Mouse (Mus musculus) urinary bladder, postnatal 25 days (tissue): ENCODE measurements at regions not wholly inside any gene's neighbourhood (a gene's known extent, or its start where the extent isn't known, plus 50 kb on each side); places are given as distances from the start of the nearest gene placed in this dataset.
A peak's percentile ranks its signal among the peaks of the same experiment; 100 is the strongest.

Experiments used
- DNase-seq: peaks from one replicate; pipeline ENCODE4 v3.0.0; 2022; ENCODE audit warnings: low spot score

DNA sequence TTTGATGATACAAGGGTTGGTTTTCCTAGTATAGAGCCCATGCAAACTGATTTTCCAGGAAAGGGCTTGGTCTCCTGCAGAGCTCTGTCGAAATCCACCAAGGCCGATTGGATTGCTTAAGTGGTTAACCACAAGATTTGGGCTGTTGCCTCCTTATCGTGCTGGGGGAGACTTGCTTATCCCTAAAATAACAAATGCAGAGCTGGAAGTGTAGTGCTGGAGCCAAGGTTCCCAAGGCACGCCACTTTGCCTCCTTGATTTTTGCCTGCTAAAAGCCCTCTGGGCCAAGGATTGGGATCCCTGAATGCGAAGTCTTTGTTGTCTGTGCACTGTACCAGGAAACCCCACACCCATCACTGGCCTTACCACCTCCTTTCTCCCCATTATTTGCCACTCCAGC lies 52.8 kb upstream of the Tmem178 start:
- DNase-seq: no peak

DNA sequence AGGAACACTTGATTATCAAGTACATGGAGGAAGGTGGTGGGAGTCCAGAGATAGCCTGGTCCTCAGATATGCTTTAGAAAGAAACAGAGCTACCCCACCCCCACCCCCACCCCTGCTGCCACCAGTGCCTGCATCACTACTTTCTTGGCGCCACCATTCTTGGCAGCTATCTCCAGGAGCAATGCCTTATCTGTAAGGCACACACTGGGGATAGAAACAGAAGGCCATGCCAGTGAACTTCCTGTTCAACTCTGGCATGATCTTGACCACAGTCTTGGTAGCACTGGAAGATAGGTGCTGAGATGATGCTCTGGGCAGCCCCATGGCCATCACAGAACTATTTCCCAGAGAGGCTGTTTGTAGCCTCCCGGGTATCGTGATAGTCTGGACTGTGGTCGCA lies 55.3 kb upstream of the Tmem178 start:
- no peak for DNase-seq

DNA sequence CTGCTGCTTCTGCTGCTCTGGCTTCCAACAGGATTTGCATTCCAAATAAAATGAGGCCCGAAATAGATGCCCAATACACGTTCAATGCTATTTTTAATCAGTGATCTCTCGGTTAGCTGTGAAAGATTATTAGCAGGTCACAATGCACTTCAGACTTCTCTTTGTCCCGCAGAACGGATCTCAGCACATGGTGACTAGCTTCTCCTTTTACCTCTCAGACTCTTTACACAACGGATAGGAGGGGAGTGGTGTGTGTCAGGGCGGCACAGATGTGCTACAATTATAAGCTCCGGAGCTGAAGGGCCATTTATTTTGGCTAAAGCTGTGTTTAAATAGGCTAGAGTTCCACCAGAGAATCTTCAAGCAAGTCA lies 56.7 kb upstream of the Tmem178 start:
- no peak for DNase-seq

DNA sequence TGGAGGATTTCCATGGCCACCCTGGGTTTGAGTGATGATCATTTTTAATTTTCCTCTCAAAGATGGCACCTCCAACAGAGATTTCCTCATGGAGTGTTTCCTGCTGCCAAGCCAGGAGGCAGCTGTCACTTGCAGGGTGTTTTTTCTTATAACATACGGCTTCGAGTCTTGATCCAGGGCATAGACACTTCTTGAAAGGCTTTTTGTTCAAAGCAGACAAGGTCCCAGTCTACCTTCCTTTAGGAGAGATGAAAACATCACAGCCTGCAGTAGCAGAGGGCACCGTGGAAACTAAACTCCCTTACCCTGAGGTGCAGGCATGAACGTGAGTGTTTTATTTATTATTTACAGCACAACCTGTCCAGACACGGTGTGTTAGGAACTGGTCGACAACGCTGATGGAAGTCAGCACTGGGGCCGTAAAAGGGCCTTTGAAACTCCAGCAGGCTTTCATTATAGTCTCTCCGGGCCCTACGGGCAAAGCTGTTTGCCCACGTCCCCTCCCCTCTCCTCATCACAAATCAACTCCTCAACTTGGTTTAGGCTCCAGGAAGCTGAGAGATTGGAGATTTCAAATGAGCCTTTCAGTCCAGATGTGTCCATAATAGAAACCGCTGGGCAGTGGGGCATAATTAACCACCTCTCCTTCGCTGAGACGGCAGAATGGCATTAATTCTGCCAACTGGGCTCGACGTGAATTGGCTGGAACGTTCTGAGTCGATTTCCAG lies 57.2 kb upstream of the Tmem178 start:
- DNase-seq: no peak

DNA sequence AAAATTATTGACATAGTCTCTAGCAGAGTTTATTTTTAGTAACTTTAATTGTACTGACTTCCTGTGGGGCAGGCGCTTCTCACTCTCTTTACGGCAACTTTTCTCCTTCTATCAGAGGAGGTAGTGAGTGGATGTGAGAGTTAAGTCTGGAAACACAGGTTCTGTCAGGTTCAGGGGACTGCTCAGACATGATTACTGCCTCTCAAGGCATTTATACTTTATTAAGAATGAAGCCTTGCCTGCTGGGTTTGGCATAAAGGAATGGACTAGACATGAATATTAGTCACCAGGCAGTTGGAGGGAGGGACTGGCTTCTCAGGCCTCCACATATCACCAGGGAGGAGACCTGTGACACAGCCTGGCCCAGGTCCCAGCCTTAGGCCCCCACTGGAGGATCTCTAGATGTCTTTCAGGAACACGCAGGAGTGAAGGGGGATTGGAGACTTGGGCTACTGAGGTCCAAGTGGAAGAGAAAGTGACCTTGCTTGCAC lies 58.2 kb upstream of the Tmem178 start:
- peak; percentile 17 for DNase-seq

DNA sequence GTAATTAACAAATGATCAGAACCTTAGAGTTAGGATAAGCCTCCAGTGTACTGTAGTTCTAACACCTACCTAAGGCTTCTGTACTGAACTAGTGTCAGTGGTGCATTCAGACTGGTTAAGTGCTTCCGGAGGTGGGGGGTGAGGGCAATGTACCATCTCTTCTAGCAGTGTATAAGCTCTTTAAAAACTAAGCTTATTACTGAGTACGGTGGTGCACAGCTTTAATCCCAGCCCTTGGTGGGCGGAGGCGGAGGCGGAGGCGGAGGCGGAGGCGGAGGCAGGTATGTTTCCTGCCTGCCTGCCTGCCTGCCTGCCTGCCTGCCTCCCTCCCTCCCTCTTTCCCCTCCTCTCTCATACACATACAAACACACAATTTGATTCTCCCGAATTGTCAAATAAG lies 58.7 kb upstream of the Tmem178 start:
- DNase-seq: no peak

DNA sequence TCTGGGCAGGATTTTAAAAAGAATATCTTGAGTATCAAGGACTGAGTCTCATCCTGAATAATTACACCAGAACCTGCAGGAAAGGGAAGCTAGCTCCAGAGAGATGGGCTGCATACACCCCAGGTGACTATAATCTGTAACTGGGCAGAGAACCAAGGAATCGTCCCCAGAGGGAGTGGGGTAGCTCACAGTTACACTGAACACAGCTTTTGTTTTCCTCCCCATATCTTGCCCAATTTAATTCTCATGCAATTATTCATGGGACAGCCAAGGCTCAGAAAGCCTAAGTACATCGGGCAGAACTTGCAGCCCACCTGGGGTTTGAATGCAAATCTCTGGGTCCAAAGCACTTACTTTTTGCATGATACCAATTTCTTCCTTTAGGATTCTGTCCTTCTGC lies 59.5 kb upstream of the Tmem178 start:
- DNase-seq: no peak

DNA sequence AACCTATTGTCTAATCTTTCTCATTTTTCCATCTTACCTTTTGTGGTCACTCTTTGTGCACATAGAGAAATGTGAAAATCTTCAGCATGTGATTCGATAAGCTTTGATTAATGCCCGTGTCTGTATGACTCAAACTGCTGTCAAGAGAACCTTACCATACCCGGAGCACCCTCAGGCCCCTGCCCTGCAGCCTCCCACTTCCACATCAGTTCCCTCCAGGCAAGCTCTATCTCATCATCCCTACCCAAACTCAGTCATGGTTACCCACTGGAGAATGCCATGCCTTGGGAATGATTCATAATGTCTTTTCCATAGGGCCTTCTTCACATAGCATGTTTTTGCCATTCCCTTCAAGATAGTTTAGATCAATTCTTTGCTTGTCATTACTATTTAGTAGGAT lies 62.0 kb upstream of the Tmem178 start:
- no peak for DNase-seq

DNA sequence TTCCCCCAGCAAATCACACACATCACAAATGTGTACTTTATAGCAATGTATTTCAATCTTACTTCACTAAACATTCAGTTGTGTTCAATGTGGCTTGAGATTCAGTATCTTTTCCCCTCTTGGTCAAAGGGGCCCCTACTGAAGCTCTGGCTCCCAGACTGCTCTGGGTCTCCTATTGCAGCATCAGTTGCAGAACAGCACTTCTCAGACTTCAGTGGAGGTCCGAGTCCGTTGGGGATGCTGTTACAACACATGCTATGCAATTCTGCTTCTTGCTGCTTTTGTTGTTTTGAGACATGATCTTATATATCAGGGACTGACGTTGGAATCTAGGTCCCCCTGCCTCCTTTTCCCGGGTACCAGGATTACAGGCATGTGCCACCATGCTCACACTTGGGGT lies 64.1 kb upstream of the Tmem178 start:
- DNase-seq: no peak

DNA sequence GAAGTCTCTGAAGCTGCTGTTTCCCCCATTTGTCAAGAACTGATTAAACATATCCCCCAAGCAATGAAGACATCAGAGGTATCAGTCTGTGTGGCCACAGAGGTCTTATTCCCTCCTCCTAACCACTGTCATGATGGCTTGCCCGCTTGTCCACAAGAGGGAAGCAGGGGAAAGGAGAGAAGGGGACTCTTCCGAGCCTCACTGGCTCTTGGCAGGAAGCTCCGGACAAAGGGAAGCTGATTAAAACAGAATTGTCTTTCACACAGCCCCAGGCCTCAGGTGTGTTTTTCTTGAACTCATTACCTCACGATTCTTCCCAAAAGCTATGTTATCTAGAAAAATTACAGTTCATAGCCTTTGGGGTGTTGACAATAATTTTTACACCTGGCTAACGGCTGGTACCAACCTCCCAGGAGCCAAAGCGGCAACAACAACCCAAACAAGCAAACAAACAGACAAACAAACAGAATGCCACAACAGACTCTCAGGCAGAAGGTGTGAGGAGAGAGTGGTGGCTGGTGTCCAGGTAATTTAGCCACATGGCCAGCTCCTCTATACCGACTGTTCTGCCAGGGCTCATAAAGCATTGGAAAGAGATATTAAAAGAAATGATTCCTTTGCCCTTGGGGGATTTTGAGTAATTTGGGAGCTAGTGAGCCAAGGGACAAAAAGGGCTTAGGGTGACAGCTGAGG lies 68.9 kb upstream of the Tmem178 start:
- DNase-seq: no peak

DNA sequence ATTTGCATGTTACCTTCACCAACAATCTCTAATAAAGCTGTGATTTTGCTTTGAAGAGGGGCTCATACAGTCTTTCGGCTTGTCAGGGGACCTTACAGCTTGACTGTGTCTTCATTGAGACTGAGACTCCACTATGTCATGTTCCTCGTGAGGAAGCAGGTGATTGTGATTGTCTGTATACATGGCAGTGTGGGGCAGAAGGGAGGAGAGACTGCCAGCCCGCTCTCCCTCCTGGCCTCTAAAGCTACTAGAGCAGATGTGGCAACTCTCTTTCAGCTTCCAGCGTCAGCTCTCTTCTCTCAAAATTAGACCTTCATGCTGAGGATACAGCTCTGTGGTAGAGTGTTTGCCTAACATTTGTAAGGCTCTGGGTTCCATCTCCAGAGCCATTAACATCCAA lies 73.5 kb upstream of the Tmem178 start:
- DNase-seq: no peak

DNA sequence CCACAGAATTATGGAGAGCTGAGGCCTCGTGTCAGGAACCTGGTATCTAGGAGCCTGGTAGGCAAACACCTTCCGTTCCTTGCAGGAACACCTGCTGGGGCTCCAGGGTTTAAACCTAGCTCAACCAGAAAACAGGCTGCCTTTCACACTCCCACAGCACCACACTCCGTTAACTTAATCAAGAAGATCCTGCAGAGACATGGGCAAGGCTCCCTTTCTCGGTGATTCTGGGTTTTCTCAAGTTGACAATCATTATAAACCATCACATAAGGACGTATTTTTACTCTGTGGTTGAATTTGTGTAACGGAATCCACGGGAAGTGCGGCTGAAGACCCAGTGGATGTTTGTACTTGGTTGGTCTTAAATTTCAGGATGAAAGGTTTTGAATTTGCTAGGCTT lies 82.1 kb upstream of the Tmem178 start:
- DNase-seq: no peak

DNA sequence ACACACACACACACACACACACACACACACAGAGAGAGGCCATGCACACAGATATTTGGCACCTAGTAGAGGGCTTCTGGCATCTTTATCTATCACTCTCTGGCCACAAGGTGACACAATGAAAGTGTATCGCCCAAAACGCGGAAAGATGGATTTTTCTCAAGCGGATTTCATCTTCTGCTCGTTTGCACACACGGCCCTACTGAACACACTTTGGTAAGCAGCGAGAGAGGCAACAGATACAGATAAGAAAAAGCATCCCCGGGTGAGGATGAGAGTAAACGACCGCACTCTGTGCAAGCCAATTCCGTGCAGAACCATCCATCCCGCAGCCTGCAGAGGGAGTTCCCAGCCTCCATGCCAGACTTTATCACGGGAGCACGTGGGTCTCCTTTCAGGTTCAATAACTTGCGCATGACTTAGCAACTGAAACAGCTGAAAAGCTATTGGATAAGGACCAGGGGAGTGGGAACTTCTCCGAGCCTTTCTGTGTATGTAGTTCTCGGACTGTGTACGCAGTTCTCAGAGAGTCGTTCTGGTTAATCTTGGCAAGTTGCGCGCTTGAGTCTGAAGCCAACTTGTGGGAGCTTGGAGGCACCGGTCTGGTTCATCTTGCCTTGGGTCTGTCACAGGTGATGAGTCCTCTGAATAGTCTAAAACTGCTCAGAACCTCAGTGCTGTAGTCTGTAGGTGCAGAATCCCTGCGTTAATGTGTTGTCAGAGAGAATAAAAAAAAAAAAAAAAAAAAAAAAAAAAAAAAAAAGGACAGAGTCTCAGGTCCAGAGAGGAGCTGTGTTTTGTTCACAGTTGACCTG lies 97.2 kb upstream of the Tmem178 start:
- no peak for DNase-seq

DNA sequence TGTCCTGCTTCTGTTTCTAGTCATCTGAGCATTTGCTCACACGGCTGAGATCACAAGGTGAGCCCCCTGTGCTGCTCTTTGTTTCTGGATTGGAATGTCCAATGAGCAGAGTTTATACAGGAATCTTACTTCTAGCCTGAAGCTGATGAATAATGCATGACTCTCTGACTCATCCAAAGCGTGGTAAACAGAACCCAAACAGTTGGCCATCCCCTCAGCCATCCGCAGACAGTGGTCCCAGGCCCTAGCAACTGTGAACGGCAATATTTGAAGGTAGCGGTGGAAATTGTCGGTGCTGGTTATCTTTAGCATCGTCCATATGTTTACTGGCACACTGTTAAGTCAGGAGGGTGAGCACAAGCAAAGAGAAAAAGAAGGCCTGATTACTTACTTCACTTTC lies 99.1 kb upstream of the Tmem178 start:
- DNase-seq: no peak

DNA sequence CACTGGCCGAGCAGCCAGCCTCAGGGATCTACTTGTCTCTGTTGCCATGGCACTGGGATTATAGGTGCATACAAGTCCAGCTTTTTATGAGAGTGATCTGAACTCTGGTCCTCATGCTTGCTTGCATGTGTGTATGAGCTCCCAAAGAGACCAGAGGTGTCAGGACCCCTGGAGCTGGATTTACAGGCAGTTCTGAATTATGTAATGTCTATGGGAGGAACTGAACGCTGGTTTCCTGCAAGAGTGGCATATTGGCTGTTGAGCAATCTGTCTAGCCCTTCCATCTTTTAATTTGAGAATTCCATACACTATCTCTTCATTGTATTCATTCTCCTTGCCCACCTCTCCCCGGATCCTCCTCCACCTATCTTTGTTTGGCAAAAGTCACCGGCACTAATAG lies 102.5 kb upstream of the Tmem178 start:
- DNase-seq: no peak

DNA sequence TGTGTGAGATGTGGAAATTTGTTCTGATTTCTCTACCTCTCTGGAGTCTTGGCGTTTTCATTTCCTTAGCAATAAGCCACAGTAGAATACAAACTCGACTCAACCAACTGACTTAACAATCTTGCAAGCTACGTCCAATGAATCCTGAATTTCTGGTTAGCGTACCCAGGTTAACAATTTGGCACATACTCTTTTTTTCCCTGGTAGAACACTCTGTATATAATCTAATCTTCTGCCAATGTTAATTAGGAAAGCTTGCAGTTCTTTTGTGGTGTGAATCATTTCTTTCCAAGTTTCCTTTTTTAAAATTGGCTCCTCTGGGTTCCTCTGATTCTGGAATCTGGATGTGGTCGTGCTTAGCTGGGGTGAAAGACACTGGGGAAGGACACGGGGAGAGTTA lies 103.5 kb upstream of the Tmem178 start:
- DNase-seq: no peak

DNA sequence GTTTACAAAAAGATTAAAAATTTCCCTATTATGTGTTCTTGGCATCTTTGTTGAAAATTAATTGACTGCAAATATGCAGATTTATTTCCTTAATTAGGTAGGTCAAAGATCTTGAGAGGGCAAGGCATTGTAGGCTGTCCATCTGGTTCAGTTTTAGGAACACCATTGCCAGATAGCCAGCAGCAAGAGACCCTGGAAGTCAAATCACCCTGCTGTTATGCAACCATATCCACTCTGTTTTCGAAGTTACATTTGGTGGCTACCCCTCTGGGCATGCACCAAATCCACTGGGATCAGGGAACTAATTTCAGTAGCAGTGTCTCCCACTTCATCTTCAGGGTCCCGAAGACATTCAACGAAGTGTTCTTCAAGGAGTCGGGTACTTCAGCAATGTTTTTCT lies 104.0 kb upstream of the Tmem178 start:
- DNase-seq: no peak

DNA sequence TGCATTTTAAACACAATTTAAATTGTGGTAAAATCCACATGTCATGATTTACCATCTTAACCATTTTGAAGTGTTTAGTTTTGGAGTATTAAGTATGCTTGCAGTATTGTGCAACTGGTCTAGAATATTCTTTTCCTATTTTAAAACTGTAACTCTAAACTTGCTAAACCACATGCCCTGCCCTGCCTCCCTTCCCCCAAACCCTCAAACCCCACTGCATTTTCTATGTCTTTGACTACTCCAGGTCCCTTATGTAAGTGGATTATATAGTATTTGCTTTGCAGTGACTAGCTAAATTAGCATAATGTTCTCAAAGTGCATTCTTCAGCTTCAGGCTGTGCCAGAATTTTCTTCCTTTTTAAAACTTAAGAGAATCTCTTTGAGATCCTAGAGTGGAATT lies 106.4 kb upstream of the Map4k3 start:
- no peak for DNase-seq

DNA sequence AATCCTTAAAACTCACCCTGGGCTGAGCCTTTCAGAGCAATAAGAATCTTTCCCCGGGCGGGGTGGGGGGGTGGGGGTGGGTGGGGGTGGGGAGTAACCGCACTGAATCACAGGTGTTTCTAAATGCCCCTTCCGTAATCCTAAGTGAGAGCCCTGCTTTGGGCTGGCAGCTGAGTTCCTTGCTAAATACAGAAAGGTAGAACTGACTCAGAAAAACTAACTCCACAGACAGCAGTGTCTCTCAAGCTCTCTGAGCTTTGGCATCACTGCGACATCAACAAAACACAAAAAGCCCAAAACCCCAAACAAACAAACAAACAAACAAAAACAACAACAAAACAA lies 105.9 kb upstream of the Map4k3 start:
- no peak for DNase-seq

DNA sequence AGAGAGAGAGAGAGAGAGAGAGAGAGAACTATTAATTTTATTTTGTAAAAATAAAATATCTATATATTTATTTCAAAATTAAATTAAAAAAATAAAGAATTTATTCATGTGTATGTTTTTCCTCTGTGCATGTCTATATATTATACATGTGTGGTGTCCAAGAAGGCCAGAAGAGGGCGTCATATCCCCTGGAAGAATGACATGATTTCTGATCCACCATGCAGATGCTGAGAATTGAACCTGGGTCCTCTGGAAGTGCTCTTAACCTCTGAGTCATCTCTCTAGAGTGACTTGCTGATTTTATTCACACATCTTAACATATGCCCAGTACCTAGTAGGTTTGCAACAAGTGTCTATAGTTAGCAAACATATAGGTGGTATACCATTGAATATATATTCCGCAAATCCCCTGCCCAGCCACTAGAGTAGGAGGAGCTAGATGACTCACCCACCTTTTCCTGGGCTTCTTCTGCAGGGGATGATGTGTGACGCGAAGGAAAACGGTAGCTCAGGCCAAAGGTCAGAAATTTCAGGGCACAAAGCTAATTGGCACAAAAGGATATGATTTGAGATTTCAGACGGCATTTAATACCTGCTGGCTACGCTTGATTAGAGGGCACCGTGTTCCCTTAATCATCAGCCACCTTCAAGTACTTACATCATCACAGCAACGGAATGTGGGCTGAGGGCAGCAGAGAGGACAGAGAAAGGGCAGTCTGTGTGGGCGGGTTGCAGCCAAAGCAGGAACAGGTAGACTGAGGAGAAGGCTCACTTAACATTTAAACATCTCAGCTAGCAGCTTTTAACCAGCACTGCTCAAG lies 105.3 kb upstream of the Map4k3 start:
- no peak for DNase-seq

DNA sequence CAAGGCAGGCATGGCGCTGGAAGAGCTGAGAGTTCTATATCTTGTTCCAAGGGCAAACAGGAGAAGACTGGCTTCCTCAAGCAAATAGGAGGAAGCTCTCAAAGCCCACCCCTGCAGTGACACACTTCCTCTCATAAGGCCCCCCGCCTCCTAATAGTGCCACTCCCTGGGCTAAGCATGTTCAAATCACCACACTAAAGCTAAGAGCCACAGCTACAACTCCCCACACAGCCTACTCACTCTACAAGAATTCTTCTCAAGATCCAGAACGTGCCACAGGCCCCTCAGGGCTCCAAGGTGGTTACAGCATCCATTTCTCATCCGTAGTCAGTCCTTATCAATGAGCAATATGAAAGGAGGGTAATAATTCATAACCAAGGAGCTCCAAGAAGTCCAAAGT lies 103.4 kb upstream of the Map4k3 start:
- no peak for DNase-seq

DNA sequence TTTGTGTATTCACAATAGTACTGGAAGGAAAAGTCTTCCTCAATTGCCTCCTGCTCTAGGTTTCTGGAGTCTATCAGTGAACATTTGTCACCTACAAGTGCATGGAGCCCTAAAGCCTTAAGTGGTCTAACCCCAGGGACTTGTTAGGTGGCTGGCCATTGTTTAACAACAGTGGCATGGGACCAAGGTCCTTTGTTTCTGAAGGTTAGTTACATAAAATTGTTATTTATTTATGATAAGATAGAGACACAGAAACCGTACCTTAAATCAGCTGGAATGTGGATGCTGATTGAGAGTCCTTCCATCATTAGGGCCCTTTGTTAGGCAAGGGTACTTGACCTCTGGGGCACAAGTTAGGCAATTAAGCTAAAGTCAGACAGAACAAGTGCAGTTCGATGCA lies 99.6 kb upstream of the Map4k3 start:
- DNase-seq: no peak
